In the genomic region with DNA sequence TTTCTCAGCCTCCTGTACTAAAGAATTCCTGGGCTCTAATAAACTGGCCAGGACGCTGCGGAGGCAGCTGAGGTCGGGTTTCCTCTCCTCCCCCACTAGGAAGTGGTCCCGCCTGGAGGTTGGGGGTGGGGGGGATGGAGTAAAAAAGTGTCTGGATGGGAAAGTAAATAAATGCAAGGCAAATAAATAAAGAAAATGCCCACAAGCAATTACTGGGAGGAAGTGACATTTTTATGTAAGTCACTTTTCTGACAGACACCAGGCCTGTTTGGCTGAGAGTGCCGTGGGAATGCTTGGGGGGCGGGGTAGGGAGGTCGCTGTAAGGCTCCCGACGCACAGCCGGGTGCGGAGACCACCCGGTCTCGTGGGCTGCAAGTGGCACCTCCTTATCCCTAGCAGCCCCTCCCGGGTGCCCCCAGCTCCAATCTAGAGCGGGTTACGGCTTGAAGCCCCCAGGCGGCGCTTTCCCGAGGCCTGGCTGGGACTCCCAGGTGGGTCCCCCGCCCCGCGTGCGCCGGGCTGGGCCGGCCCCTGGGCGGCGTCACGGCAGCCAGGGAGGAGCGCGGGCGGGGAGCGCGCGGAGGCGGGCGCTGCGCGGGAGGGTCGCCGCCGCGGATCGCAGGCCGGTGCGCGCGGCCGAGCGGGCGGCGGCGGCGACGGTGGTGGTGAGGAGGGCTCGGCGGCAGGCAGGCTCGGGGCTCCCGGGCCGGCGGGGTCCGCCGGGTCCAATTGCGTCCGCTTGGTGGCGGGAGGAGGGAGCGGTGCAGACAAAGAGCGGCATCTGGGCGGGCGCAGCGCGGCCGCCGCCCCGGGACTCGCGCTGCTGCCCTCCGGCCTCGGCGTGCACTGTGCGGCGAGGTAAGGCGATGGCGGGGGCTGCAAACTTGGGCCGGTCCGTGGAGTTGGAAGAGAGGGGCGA, we compare ENCODE assay signal across 8 mouse cellular contexts. TPM values are rescaled to one million over a fixed set of nuclear protein-coding genes. Genes with fewer than 3 reads are reported as not detected.
DNase-seq lines count a peak whose midpoint lies in the region; ATAC-seq and TF ChIP-seq lines count a peak whose summit lies in the region.

No protein-coding gene starts in this region.

- under 1% methylated on average over 83 of the region's 86 CpGs for WGBS in bone marrow, adult 2 months
- WGBS in heart, embryonic 13.5 days = under 1% methylated on average over 79 of the region's 86 CpGs
- WGBS in kidney, embryonic 16.5 days = 1% methylated on average over 65 of the region's 86 CpGs
- WGBS in liver, embryonic 14.5 days (ENCODE audit: insufficient replicate concordance) = under 1% methylated on average over 82 of the region's 86 CpGs
- under 1% methylated on average over 86 of the region's 86 CpGs for WGBS in neural tube, embryonic 12.5 days
- WGBS in stomach, postnatal 0 days = under 1% methylated on average over 61 of the region's 86 CpGs

- no peak for TF ChIP-seq POLR2A in bone marrow, adult 2 months (IDR thresholded peaks at IDR 0.05; ENCODE audit: borderline replicate concordance, control insufficient read depth, low read depth, low read length)
- peak; percentile 66 for TF ChIP-seq POLR2A in embryonic fibroblast, embryonic 13.5 days (IDR thresholded peaks at IDR 0.05; ENCODE audit: low read depth, low read length)

- TF ChIP-seq CTCF in bone marrow, adult 2 months (IDR thresholded peaks at IDR 0.05; ENCODE audit: control insufficient read depth, insufficient read depth, low read length) = no peak
- TF ChIP-seq CTCF in embryonic fibroblast, embryonic 13.5 days (IDR thresholded peaks at IDR 0.05; ENCODE audit: borderline replicate concordance, insufficient read depth, low read length) = no peak
- peak; percentile 14; the same call in 1 of the 2 replicates for TF ChIP-seq CTCF in liver, embryonic 14.5 days (IDR thresholded peaks at IDR 0.05; ENCODE audit: low read depth)
- TF ChIP-seq CTCF in stomach, postnatal 0 days (IDR thresholded peaks at IDR 0.05; ENCODE audit: low read depth) = peak; percentile 52

- H3K4me1 ChIP-seq in bone marrow, adult 2 months (ENCODE audit: control insufficient read depth, insufficient read depth, low read length) = no peaks in the 10 kb centered on the region; the same call in 1 of the 2 replicates
- peaks cover 4% of the 10 kb centered on the region; the same call in 1 of the 2 replicates for H3K4me1 ChIP-seq in embryonic fibroblast, embryonic 13.5 days (ENCODE audit: control insufficient read depth, insufficient read depth, low read length)
- peaks cover 45% of the 10 kb centered on the region for H3K4me1 ChIP-seq in heart, embryonic 13.5 days
- peaks cover 33% of the 10 kb centered on the region for H3K4me1 ChIP-seq in kidney, embryonic 16.5 days (ENCODE audit: insufficient read depth, low read length)
- H3K4me1 ChIP-seq in liver, embryonic 14.5 days (replicated peaks; ENCODE audit: control insufficient read depth in 2 of 2, insufficient read depth in 2 of 2, low read length in 1 of 2) = peaks cover 20 to 30% of the 10 kb centered on the region in 2 experiments
- H3K4me1 ChIP-seq in neural tube, embryonic 12.5 days = peaks cover 18% of the 10 kb centered on the region
- peaks cover 3% of the 10 kb centered on the region for H3K4me1 ChIP-seq in stomach, postnatal 0 days (replicated peaks; ENCODE audit: control insufficient read depth, insufficient read depth)

- H3K27ac ChIP-seq in bone marrow, adult 2 months (ENCODE audit: control insufficient read depth, insufficient read depth, low read depth, low read length, poor library complexity) = peak overlapping the region; percentile 56; the same call in 1 of the 2 replicates
- peak overlapping the region; percentile 69 for H3K27ac ChIP-seq in embryonic fibroblast, embryonic 13.5 days (ENCODE audit: insufficient read depth, low read length)
- H3K27ac ChIP-seq in heart, embryonic 13.5 days (replicated peaks) = peak overlapping the region; percentile 92
- peak overlapping the region; percentile 97 for H3K27ac ChIP-seq in kidney, embryonic 16.5 days (ENCODE audit: low read length)
- no peak overlapping the region for H3K27ac ChIP-seq in liver, embryonic 14.5 days
- H3K27ac ChIP-seq in neural tube, embryonic 12.5 days = peak overlapping the region; percentile 85
- H3K27ac ChIP-seq in stomach, postnatal 0 days (replicated peaks) = peak overlapping the region; percentile 99

- no peaks in the 10 kb centered on the region for H3K36me3 ChIP-seq in heart, embryonic 13.5 days
- H3K36me3 ChIP-seq in kidney, embryonic 16.5 days (ENCODE audit: insufficient read depth, low read length) = no peaks in the 10 kb centered on the region
- no peaks in the 10 kb centered on the region for H3K36me3 ChIP-seq in liver, embryonic 14.5 days (replicated peaks; ENCODE audit: control insufficient read depth, insufficient read depth, low read depth)
- H3K36me3 ChIP-seq in neural tube, embryonic 12.5 days = no peaks in the 10 kb centered on the region
- no peaks in the 10 kb centered on the region for H3K36me3 ChIP-seq in stomach, postnatal 0 days (ENCODE audit: control insufficient read depth, insufficient read depth, low read length)

- no peak for TF ChIP-seq EP300 in liver, embryonic 14.5 days (IDR thresholded peaks at IDR 0.05; ENCODE audit: low read depth)
- TF ChIP-seq EP300 in stomach, postnatal 0 days (optimal IDR thresholded peaks at IDR 0.05) = no peak

- H3K9me3 ChIP-seq in heart, embryonic 13.5 days = no peaks in the 10 kb centered on the region
- H3K9me3 ChIP-seq in kidney, embryonic 16.5 days (ENCODE audit: low read length) = no peaks in the 10 kb centered on the region
- H3K9me3 ChIP-seq in liver, embryonic 14.5 days (ENCODE audit: control insufficient read depth, low read length) = no peaks in the 10 kb centered on the region
- no peaks in the 10 kb centered on the region for H3K9me3 ChIP-seq in neural tube, embryonic 12.5 days
- H3K9me3 ChIP-seq in stomach, postnatal 0 days (ENCODE audit: control insufficient read depth, low read length) = no peaks in the 10 kb centered on the region

- DNase-seq in CD4-positive helper T cell, adult 2 months (ENCODE audit: low read depth, low spot score) = peak; percentile 82
- peak; percentile 48 to 50 (median 49) for DNase-seq in liver, embryonic 14.5 days (ENCODE audit: low read depth in 3 of 3, low spot score in 3 of 3)
- peak; percentile 88 for DNase-seq in stomach, postnatal 0 days (ENCODE audit: low spot score)

- H3K27me3 ChIP-seq in heart, embryonic 13.5 days (replicated peaks) = no peaks in the 10 kb centered on the region
- H3K27me3 ChIP-seq in kidney, embryonic 16.5 days (ENCODE audit: insufficient read depth, low read length) = no peaks in the 10 kb centered on the region
- no peaks in the 10 kb centered on the region for H3K27me3 ChIP-seq in liver, embryonic 14.5 days (ENCODE audit: control insufficient read depth, insufficient read depth, low read length)
- H3K27me3 ChIP-seq in neural tube, embryonic 12.5 days (replicated peaks) = no peaks in the 10 kb centered on the region
- H3K27me3 ChIP-seq in stomach, postnatal 0 days (ENCODE audit: control insufficient read depth, insufficient read depth, low read length) = no peaks in the 10 kb centered on the region

- H3K9ac ChIP-seq in heart, embryonic 13.5 days = peak overlapping the region; percentile 97
- peak overlapping the region; percentile 96 for H3K9ac ChIP-seq in kidney, embryonic 16.5 days (replicated peaks; ENCODE audit: low read length)
- H3K9ac ChIP-seq in liver, embryonic 14.5 days (replicated peaks) = peak overlapping the region; percentile 84
- peak overlapping the region; percentile 92 for H3K9ac ChIP-seq in neural tube, embryonic 12.5 days
- peak overlapping the region; percentile 97 for H3K9ac ChIP-seq in stomach, postnatal 0 days (ENCODE audit: low read length)

- H3K4me3 ChIP-seq in bone marrow, adult 2 months (replicated peaks; ENCODE audit: control insufficient read depth, low read depth, low read length) = peak overlapping the region; percentile 73
- peak overlapping the region; percentile 78 for H3K4me3 ChIP-seq in embryonic fibroblast, embryonic 13.5 days (ENCODE audit: insufficient read depth, low read length)
- peak overlapping the region; percentile 98 for H3K4me3 ChIP-seq in heart, embryonic 13.5 days
- peak overlapping the region; percentile 99 for H3K4me3 ChIP-seq in kidney, embryonic 16.5 days (ENCODE audit: low read length)
- H3K4me3 ChIP-seq in liver, embryonic 14.5 days (ENCODE audit: insufficient read depth in 1 of 2, low read depth in 2 of 2, low read length in 2 of 2) = peak overlapping the region; percentile 56 to 75
- H3K4me3 ChIP-seq in neural tube, embryonic 12.5 days = peak overlapping the region; percentile 96
- H3K4me3 ChIP-seq in stomach, postnatal 0 days (ENCODE audit: low read depth, low read length) = peak overlapping the region; percentile 99

- H3K4me2 ChIP-seq in heart, embryonic 13.5 days = peak overlapping the region; percentile 98
- H3K4me2 ChIP-seq in kidney, embryonic 16.5 days (replicated peaks; ENCODE audit: low read depth, low read length) = peak overlapping the region; percentile 68
- H3K4me2 ChIP-seq in liver, embryonic 14.5 days (ENCODE audit: low read depth) = peak overlapping the region; percentile 92
- H3K4me2 ChIP-seq in neural tube, embryonic 12.5 days (replicated peaks) = peak overlapping the region; percentile 79
- H3K4me2 ChIP-seq in stomach, postnatal 0 days (replicated peaks; ENCODE audit: low read depth) = peak overlapping the region; percentile 84

- ATAC-seq in heart, embryonic 13.5 days (ENCODE audit: extremely low read depth, insufficient number of reproducible peaks, low FRiP score, low TSS enrichment) = peak; percentile 89
- ATAC-seq in kidney, embryonic 16.5 days (ENCODE audit: low FRiP score, low TSS enrichment) = peak; percentile 96
- peak; percentile 90 for ATAC-seq in liver, embryonic 14.5 days (ENCODE audit: insufficient read depth)
- ATAC-seq in neural tube, embryonic 12.5 days (ENCODE audit: low FRiP score, low read depth) = peak; percentile 94
- peak; percentile 85 for ATAC-seq in stomach, postnatal 0 days (ENCODE audit: low FRiP score, low TSS enrichment)

RNA-seq across cellular contexts. Expression of gene Nck2, which starts 1.1 kb away (rescaled TPM):
- 9.4 and 21.0 TPM in 2 replicates for polyA plus RNA-seq in bone marrow, adult 2 months (2011; ENCODE audit: insufficient read depth, insufficient read length, low replicate concordance, missing spikeins)
- polyA plus RNA-seq in embryonic fibroblast, embryonic 13.5 days (2011; ENCODE audit: insufficient read length, low read depth, missing spikeins) = 24.4 and 28.5 TPM in 2 replicates
- 24.2 and 24.8 TPM in 2 replicates for polyA plus RNA-seq in heart, embryonic 13.5 days (2015; fragmentation: Nextera tagmentation; extraction: Ambion mirVana)
- polyA plus RNA-seq in kidney, embryonic 16.5 days (2015; fragmentation: Nextera tagmentation; extraction: Ambion mirVana) = 44.5 and 46.5 TPM in 2 replicates
- 8.4 and 9.2 TPM in 2 replicates for polyA plus RNA-seq in liver, embryonic 14.5 days (2012; rRNA removed)
- polyA plus RNA-seq in liver, embryonic 14.5 days (2014; fragmentation: Nextera tagmentation; extraction: Ambion mirVana) = 9.0 and 10.5 TPM in 2 replicates
- polyA plus RNA-seq in neural tube, embryonic 12.5 days (2016; fragmentation: Nextera tagmentation; extraction: Ambion mirVana) = 47.1 and 48.7 TPM in 2 replicates
- polyA plus RNA-seq in stomach, postnatal 0 days (2015; fragmentation: Nextera tagmentation; extraction: Ambion mirVana) = 41.4 and 41.7 TPM in 2 replicates

Comparison
In these comparisons a context has a peak if more than half of its experiments do, and no peak if none do; other contexts are left out.
1. CTCF ChIP-seq: peak in liver, embryonic 14.5 days (single experiment) and stomach, postnatal 0 days (single experiment); none in bone marrow, adult 2 months (single experiment) and embryonic fibroblast, embryonic 13.5 days (single experiment).
2. Peak in every context shown above with its lines, with median percentiles within 50 percentile points of each other: DNase-seq, H3K4me3 ChIP-seq, ATAC-seq, H3K4me2 ChIP-seq and H3K9ac ChIP-seq.